Mouse (Mus musculus) myocyte (in vitro differentiated cells): ENCODE measurements at regions not wholly inside any gene's neighbourhood (a gene's known extent, or its start where the extent isn't known, plus 50 kb on each side); places are given as distances from the start of the nearest gene placed in this dataset.

ENCODE experiments used
- MAX ChIP-seq: IDR thresholded peaks from one replicate; pipeline ENCODE4 v1.6.1; 2011; ENCODE audit warnings: low read depth, mild to moderate bottlenecking, control low read depth
- MYOG ChIP-seq, 3 experiments: IDR thresholded peaks; one replicate each; pipeline ENCODE4 v1.6.1; 2011; ENCODE audit warnings: control low read depth in 2 of 3, low read depth in 2 of 3, mild to moderate bottlenecking in 2 of 3; ENCODE audit not compliant: insufficient read length in 2 of 3, control insufficient read depth in 1 of 3, insufficient read depth in 1 of 3
- POLR2A ChIP-seq: IDR thresholded peaks from one replicate; pipeline ENCODE4 v1.6.1; 2011; ENCODE audit warnings: low read depth, mild to moderate bottlenecking, control low read depth, moderate library complexity; ENCODE audit not compliant: insufficient read length
- POLR2AphosphoS2 ChIP-seq: IDR thresholded peaks from one replicate; pipeline ENCODE4 v1.6.1; 2011; ENCODE audit warnings: low read depth, control low read depth; ENCODE audit not compliant: insufficient read length
- USF1 ChIP-seq: IDR thresholded peaks from one replicate; pipeline ENCODE4 v1.6.1; 2011; ENCODE audit warnings: low read depth, mild to moderate bottlenecking, control low read depth, moderate library complexity

DNA sequence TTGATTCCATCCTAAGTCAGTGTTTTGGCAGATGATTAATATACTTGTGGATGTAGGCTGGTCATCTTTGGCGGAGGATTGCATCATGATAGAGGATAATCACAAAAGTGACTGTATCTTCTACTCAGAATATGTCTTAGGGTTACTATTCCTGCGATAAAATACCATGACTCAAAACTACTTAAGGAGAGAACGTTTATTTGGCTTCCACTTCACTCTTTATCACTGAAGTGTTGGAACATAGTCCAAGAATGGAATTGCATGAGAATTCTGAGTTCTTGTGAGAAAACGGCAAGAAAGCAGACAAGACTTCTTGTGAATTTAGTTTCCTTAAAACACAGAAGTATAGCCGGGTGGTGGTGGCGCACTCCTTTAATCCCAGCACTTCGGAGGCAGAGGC, 124.6 kb upstream of the Itga4 start:
- no peak for TF ChIP-seq POLR2A
- TF ChIP-seq MAX: no peak
- TF ChIP-seq POLR2AphosphoS2: no peak
- TF ChIP-seq MYOG (IDR thresholded peaks at IDR 0.05; ENCODE audit: control insufficient read depth in 1 of 3, insufficient read depth in 1 of 3, insufficient read length in 2 of 3, low read depth in 2 of 3): no peak
- no peak for TF ChIP-seq USF1
